Mouse (Mus musculus) hindbrain, embryonic 13.5 days (tissue): ENCODE measurements around the gene Gm3045. TPM values are rescaled to one million over a fixed set of nuclear protein-coding genes. Genes with fewer than 3 reads are reported as not detected.

Experiments used
- ATAC-seq: fragments of 200-750 bp; cut with Nextera tagmentation; 2 replicates; pipeline ENCODE4 v1.8.0; 2017; ENCODE audit warnings: moderate TSS enrichment; ENCODE audit not compliant: low FRiP score
- H3K27ac ChIP-seq: fragments of 300-500 bp; sonication (generic); 2 replicates; pipeline ENCODE4 v1.5.1; 2015; ENCODE audit warnings: inconsistent platforms, mild to moderate bottlenecking, moderate library complexity
- H3K27me3 ChIP-seq: fragments of 300-500 bp; sonication (generic); 2 replicates; pipeline ENCODE4 v1.6.1; 2015; ENCODE audit warnings: mild to moderate bottlenecking, inconsistent platforms
- H3K36me3 ChIP-seq: fragments of 300-500 bp; sonication (generic); 2 replicates; pipeline ENCODE4 v1.6.1; 2015; ENCODE audit warnings: mild to moderate bottlenecking, inconsistent platforms
- H3K4me1 ChIP-seq: fragments of 300-500 bp; sonication (generic); replicated peaks from 2 replicates; pipeline ENCODE4 v1.6.1; 2015; ENCODE audit warnings: inconsistent platforms
- H3K4me2 ChIP-seq: fragments of 300-500 bp; sonication (generic); 2 replicates; pipeline ENCODE4 v1.6.1; 2015; ENCODE audit warnings: inconsistent platforms, mild to moderate bottlenecking, moderate library complexity
- H3K4me3 ChIP-seq: fragments of 300-500 bp; sonication (generic); 2 replicates; pipeline ENCODE4 v1.5.1; 2015; ENCODE audit warnings: mild to moderate bottlenecking, inconsistent platforms
- H3K9ac ChIP-seq: fragments of 300-500 bp; sonication (generic); 2 replicates; pipeline ENCODE4 v1.6.1; 2015; ENCODE audit warnings: mild to moderate bottlenecking, inconsistent platforms
- H3K9me3 ChIP-seq: fragments of 300-500 bp; sonication (generic); 2 replicates; pipeline ENCODE4 v1.6.1; 2016; ENCODE audit warnings: inconsistent platforms
- WGBS: fragments of 180-500 bp; shearing (Covaris S2); methylation state at CpG from one replicate; pipeline ENCODE4 v1.1.7; 2015; 5-methylcytosine and 5-hydroxymethylcytosine counted together
- polyA plus RNA-seq: library from polyadenylated mRNA; unstranded; fragments of >200 nt; fragmentation: Nextera tagmentation; extraction: Ambion mirVana; gene quantifications from 2 replicates; pipeline ENCODE4 v1.2.1, GENCODE M21; 2015

The Gm3045 gene
- not detected in 2 replicates for polyA plus RNA-seq

DNA sequence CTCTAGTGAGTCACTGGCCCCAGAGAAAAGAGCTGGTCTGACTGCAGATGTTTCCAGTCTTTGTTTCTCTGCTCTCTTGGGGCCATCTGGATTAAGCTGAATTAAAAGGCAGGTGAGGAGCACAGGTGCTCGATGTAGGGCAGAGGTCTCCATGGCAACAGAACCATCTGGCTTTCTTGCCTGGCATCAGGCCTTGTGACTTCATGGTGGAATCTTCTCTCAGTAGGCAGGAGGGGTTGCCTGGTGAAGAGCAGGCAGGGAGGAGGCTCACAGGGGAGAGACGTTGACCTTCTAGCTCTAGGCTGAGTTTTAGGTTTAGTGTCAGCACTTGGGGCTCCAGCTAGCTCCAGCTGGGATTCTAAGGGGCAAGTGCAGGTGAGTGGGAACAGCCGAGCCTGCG is at the start of gene Gm3045:
TSS of gene Gm3045 (plus strand) at position 230 of the 400 bp plus-strand sequence.
- Histone ChIP-seq H3K4me3 (no peak within 1 kb of the TSS), H3K27me3 (peaks cover 59% of the 10 kb centered on the region), H3K4me1 (peaks cover 3% of the 10 kb centered on the region; the same call in 1 of the 2 replicates), H3K4me2 (no peak within 1 kb of the TSS), H3K36me3 (no peaks in the 10 kb centered on the region), H3K27ac (no peak within 1 kb of the TSS), H3K9ac (no peak within 1 kb of the TSS), H3K9me3 (no peaks in the 10 kb centered on the region)
- 78% methylated on average over 4 of the region's 4 CpGs for WGBS
- no peak for ATAC-seq

DNA sequence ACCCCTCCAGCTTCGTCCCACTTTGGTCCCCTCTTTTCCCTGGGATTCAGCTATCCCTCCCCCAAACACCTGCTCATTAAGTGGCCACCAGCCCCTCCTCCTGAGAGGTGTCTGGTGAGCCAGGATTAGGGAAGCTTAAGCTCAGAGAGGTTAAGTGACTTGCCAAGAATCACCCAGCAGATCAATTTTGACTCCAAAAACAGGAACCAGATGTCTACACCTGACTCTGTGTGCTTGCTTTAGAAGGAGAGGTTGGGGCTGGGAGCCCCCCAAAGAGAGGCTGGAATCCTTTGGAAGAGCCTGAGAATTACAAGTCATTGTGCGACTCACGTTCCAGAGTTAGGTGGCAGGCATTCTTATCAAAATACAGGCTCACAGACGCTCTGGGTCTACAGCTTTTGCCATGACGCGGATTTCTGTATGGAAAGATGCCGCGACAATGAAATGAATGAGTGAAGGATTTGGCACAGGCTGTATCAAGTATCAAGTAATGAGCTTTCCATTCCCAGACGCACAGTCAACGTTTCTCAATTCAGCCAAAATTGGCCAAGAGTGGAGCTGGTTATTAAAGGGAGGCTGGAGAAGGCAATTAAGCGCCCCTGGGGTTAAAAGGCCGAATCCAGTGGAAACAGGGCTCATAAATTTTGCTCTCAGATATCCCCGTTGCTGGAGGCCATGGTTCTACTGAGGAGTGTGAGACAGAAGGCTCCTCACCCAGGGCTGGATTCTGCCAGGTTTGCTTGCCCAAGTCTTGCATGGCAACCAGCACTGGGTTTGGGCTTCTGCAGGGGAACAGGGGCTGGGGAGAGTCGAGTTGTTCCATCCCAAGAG is 45.3 kb upstream of the Gm3045 start:
- no peaks in the 10 kb centered on the region for H3K9me3 ChIP-seq
- no peaks in the 10 kb centered on the region for H3K36me3 ChIP-seq
- no peak for ATAC-seq
- no peak overlapping the region for H3K9ac ChIP-seq
- 0 out of 2 replicates have a peak, but pooled peaks cover 3% of the 10 kb centered on the region for H3K27me3 ChIP-seq
- H3K4me1 ChIP-seq: peaks cover 4% of the 10 kb centered on the region; the same call in 1 of the 2 replicates
- no peak overlapping the region for H3K4me3 ChIP-seq
- no peak overlapping the region for H3K27ac ChIP-seq
- no peak overlapping the region for H3K4me2 ChIP-seq
- WGBS: 73% methylated on average over 14 of the region's 14 CpGs

DNA sequence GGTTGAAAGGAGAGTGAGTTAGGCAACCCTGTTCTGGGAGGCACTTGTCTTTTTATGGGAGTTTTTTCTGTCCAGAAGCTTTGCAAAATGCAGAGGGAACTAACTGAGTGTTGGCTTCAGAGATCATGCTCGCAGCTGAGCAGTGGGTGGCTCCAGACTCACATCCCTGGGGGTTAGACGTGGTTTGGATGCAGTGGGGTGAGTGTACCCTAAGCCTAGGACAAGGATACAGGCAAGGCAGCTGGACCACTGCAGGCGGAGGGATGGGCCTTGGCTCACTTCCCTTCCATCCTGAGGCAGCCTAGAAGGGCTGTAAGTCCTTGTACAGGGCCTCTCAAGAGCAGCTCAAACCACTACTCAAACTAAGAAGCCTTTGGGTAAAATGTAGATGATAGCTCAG is 43.0 kb upstream of the Gm3045 start:
- H3K27me3 ChIP-seq: 0 out of 2 replicates have a peak, but pooled peaks cover 3% of the 10 kb centered on the region
- 84% methylated on average over 3 of the region's 3 CpGs for WGBS
- H3K4me1 ChIP-seq: peaks cover 10% of the 10 kb centered on the region; the same call in 1 of the 2 replicates
- H3K4me2 ChIP-seq: no peak overlapping the region
- H3K9me3 ChIP-seq: no peaks in the 10 kb centered on the region
- H3K36me3 ChIP-seq: no peaks in the 10 kb centered on the region
- H3K9ac ChIP-seq: no peak overlapping the region
- H3K4me3 ChIP-seq: no peak overlapping the region
- ATAC-seq: no peak
- no peak overlapping the region for H3K27ac ChIP-seq

DNA sequence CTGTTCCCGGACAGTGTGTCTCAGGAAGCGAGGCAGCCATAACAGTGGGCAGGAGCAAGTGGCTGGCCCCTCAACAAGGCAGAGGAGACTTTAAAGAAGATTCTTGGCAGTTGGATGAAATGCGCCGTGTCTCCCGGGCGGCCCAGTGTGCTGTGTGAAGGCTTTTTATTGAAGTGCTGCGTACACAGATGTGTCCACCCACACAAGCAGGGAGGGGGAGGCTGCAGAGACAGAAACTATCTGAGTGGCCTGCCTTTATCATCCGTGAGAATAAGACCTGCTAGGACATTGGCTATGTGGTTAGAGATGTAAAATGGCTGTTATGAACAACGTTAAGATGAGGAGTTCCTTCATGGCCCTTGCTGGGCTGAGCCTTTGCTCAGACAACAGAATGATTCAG is 40.0 kb upstream of the Gm3045 start:
- Histone ChIP-seq H3K36me3 (no peaks in the 10 kb centered on the region), H3K4me2 (no peak overlapping the region), H3K9me3 (peaks cover 3% of the 10 kb centered on the region; the same call in 1 of the 2 replicates), H3K9ac (no peak overlapping the region), H3K27me3 (0 out of 2 replicates have a peak, but pooled peaks cover 3% of the 10 kb centered on the region), H3K27ac (no peak overlapping the region; the same call in 1 of the 2 replicates), H3K4me1 (peaks cover 8% of the 10 kb centered on the region; the same call in 1 of the 2 replicates), H3K4me3 (no peak overlapping the region)
- 65% methylated on average over 9 of the region's 9 CpGs for WGBS
- ATAC-seq: no peak

DNA sequence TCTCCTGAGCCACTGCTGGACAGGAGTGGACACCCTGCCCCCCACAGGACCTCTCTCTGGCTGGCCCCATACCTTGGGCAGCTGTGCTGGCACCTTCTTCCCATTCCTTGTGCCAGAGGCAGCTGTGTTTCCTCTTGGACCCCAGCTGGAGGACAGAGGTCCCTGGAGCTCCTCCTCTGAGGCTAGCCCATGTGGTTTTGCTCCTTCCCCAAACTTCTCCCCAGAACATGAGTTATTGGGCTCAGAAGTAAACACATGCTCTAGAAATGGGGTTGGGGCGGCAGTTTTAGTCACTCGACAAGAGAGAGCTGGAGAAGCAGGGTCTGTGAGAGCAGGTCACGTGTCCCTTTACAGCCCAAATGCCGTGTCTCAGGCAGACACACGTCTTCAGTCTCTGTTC is 39.0 kb upstream of the Gm3045 start:
- no peak for ATAC-seq
- no peaks in the 10 kb centered on the region for H3K36me3 ChIP-seq
- H3K27me3 ChIP-seq: no peaks in the 10 kb centered on the region
- H3K4me3 ChIP-seq: no peak overlapping the region
- no peak overlapping the region for H3K27ac ChIP-seq
- no peak overlapping the region for H3K9ac ChIP-seq
- 86% methylated on average over 5 of the region's 5 CpGs for WGBS
- no peak overlapping the region for H3K4me2 ChIP-seq
- H3K9me3 ChIP-seq: peaks cover 3% of the 10 kb centered on the region; the same call in 1 of the 2 replicates
- H3K4me1 ChIP-seq: peaks cover 8% of the 10 kb centered on the region; the same call in 1 of the 2 replicates

DNA sequence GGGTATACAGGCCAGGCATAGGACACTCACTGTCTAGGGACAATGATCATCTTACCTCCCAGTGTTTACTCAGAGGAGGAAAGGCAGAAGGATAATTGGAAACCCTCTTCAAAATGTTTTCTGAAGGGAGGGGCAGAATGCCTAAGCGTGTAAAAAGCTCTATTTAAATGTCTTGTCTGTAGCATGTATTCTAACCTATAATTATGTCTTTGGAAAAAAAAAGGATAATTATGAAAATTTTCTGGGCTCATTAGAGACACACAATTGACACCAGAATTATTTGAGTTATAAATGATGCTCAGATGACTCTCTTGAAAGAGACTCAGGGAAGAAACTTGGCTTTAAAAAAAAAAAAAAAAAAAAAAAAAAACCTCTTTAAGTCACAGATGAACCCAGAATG is 38.4 kb upstream of the Gm3045 start:
- Histone ChIP-seq H3K36me3 (no peaks in the 10 kb centered on the region), H3K9me3 (peaks cover 3% of the 10 kb centered on the region; the same call in 1 of the 2 replicates), H3K27me3 (no peaks in the 10 kb centered on the region), H3K4me1 (peaks cover 8% of the 10 kb centered on the region; the same call in 1 of the 2 replicates), H3K4me3 (no peak overlapping the region), H3K9ac (no peak overlapping the region), H3K27ac (no peak overlapping the region), H3K4me2 (no peak overlapping the region)
- no peak for ATAC-seq
- 70% methylated on average over 1 of the region's 1 CpGs for WGBS

DNA sequence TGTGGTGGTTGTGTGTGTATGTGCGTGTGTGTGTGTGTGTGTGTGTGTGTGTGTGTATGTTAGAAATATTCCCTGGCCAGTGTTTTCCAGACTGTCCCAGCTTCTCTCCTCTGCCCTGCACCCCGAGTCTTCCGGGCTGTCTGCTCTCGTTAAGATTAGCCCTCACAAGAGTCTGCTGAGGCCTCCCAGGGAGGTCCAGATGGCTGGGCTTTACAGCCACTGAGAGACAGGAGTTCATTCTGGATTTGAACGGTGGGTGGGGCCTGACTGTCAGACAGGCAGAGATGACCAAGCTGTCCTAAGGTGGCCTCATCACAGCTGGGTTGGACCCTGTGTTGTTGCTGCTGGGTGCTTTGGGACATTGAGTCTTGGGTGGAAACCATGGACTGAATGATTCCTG is 28.8 kb upstream of the Gm3045 start:
- H3K4me3 ChIP-seq: no peak overlapping the region
- no peak for ATAC-seq
- H3K36me3 ChIP-seq: no peaks in the 10 kb centered on the region
- no peak overlapping the region for H3K9ac ChIP-seq
- no peaks in the 10 kb centered on the region for H3K27me3 ChIP-seq
- no peaks in the 10 kb centered on the region for H3K9me3 ChIP-seq
- no peak overlapping the region for H3K27ac ChIP-seq
- no peak overlapping the region for H3K4me2 ChIP-seq
- 54% methylated on average over 5 of the region's 5 CpGs for whole genome bisulfite sequencing
- no peaks in the 10 kb centered on the region for H3K4me1 ChIP-seq

DNA sequence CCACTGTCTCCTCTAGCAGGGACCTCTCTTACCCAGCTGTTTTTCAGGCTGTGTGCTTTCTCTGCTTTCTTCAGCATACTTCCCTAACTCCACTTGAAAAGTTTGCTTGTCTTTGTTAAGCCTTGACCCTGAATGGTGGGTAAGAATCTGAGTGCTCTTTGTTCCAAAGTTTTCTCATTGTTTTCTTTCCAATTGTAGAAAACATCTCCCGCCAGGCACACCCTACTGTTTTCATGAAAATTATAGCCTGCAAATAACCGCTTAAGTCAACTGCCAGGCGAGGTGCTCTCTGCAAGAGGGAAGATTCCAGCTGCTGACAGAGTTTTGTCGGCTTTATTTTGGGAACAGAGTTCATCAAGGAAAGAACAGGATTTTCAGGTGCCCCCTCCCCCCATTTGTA is 25.2 kb upstream of the Gm3045 start:
- Histone ChIP-seq H3K4me1 (no peaks in the 10 kb centered on the region), H3K9me3 (no peaks in the 10 kb centered on the region), H3K4me2 (no peak overlapping the region), H3K36me3 (no peaks in the 10 kb centered on the region), H3K27ac (no peak overlapping the region), H3K9ac (no peak overlapping the region), H3K27me3 (no peaks in the 10 kb centered on the region), H3K4me3 (no peak overlapping the region)
- no peak for ATAC-seq
- 51% methylated on average over 4 of the region's 4 CpGs for WGBS

DNA sequence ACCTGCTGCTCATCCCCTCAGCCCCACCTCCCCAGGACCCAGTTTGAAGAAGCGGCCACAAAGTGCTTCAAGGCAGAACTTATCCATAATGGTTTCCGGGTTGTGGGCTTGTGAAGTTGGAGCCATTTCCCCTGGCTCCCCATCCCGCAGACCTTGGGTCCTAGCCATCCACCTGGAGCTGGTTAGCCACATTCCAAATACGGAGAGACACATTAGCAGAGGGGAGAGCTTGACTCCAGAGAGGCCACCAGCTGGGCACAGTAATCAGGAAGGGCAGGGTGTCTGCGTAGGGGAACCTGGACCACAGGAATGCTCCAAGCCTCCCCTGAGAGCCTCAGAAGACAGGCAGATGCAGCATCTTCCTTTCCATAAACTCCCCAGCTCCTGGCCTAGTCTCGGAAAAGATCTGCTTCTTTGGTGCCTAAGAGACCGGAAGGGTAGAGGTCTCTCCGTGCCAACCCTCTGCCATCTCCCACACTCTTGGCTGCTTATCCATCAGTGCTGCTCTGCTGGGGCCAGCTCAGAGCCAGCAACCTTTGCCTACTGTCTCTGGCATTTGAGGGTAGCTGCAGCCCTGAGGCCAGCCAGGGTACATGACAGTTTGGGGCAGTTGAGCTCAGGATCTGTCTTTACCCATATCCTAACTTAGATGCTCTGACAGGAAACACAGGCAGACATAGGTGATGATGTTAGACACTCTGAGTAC is 22.9 kb upstream of the Gm3045 start:
- H3K27ac ChIP-seq: no peak overlapping the region
- no peak overlapping the region for H3K9ac ChIP-seq
- no peak overlapping the region for H3K4me3 ChIP-seq
- H3K4me2 ChIP-seq: no peak overlapping the region
- H3K4me1 ChIP-seq: no peaks in the 10 kb centered on the region
- no peaks in the 10 kb centered on the region for H3K9me3 ChIP-seq
- ATAC-seq: no peak
- H3K36me3 ChIP-seq: no peaks in the 10 kb centered on the region
- WGBS: 79% methylated on average over 8 of the region's 8 CpGs
- no peaks in the 10 kb centered on the region for H3K27me3 ChIP-seq

DNA sequence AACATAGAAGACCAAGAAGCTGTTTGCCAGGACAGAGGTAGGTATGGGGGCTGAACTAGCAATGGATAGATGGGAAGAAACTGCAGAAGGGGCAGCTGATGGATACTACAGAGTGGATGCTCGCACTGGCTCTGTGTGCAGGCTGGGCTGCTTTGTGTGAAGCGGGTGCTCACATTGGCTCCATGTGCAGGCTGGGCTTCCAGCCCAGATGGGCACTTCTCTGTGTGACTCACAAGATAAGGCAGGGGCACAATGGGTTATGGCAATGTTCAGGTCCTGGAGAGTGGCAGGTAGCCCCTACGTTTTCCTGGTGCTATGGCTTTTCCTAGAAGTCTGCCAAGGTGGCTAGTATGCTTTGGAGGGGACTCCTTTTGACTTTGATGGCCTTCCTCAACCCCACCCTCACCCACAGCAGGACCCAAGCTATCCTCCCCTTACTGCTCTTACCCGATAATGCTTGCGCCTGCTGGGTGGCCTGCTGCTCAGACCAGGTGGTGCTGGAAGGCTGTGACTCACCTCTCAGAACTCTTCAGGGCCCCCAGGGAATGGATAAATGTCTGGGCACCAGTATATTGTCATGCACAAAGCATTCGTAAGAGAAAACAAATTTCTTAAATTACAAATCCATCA is 21.8 kb upstream of the Gm3045 start:
- ATAC-seq: no peak

DNA sequence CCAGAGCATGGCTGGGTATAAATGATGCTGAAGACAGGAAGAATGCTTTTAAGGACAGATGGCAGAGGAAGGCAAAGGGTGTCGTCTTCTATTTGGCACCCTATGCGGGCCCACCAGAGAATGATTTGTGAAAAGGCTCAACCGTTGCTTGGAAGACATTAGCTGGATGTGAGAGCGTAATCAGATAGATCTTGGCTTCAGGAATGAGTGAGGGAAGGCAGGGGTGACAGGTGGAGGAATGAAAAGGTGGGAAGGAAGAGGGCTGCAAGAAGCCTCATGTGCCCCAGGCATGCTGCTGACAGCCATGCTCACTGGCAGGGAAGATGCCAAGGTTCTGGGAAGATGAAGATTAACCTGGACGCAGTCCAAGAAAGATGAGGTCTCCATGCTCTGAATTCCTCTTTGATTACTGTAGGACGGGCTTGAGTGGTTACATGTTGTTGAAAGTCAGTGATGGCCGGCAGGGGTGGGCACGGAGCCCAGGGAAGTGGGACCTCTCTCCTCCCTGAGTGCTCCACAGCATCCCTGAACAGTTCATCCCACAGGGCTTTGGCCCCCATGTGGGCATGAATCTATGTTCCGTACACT is 14.0 kb upstream of the Gm3045 start:
- Histone ChIP-seq H3K4me1 (peaks cover 6% of the 10 kb centered on the region; the same call in 1 of the 2 replicates), H3K36me3 (no peaks in the 10 kb centered on the region), H3K27ac (no peak overlapping the region), H3K4me2 (no peak overlapping the region), H3K9me3 (peaks cover 6% of the 10 kb centered on the region; the same call in 1 of the 2 replicates), H3K9ac (no peak overlapping the region), H3K4me3 (no peak overlapping the region), H3K27me3 (peaks cover 2% of the 10 kb centered on the region; the same call in 1 of the 2 replicates)
- WGBS: 81% methylated on average over 9 of the region's 9 CpGs
- ATAC-seq: no peak

More for the DNA sequence above, 21.8 kb upstream of the Gm3045 start:
- Histone ChIP-seq H3K27me3 (no peaks in the 10 kb centered on the region), H3K27ac (no peak overlapping the region), H3K9me3 (no peaks in the 10 kb centered on the region), H3K36me3 (no peaks in the 10 kb centered on the region), H3K4me3 (no peak overlapping the region), H3K4me2 (no peak overlapping the region), H3K9ac (no peak overlapping the region), H3K4me1 (no peaks in the 10 kb centered on the region)
- WGBS: 80% methylated on average over 6 of the region's 6 CpGs
